Mouse (Mus musculus): Measurements from ENCODE around the gene Dnajc5. TPM values are rescaled to one million over a fixed set of nuclear protein-coding genes. Genes with fewer than 3 reads are reported as not detected.
A peak's percentile ranks its signal among the peaks of the same experiment; 100 is the strongest.

Dnajc5 gene
- 137 and 140 TPM in 2 replicates for polyA plus RNA-seq (2016; fragmentation: Nextera tagmentation; extraction: Ambion mirVana)

- WGBS, result under 1% methylated on average over 72 of the region's 74 CpGs
Measured at GRCm38 (mm10) chr2:181520118-181520935, at the start of gene Dnajc5. TSS of gene Dnajc5 (plus strand) at chr2:181520485.

GRCm38 (mm10) chr2:181471246-181471645, 49.0 kb upstream of the Dnajc5 start:
- no peak overlapping the region for H3K9ac ChIP-seq (replicated peaks)
- ATAC-seq (ENCODE audit: low FRiP score, low read depth), result no peak
- no peaks in the 10 kb centered on the region for H3K27me3 ChIP-seq
- H3K4me2 ChIP-seq (replicated peaks), result no peak overlapping the region
- H3K9me3 ChIP-seq, result no peaks in the 10 kb centered on the region
- 65% methylated on average over 5 of the region's 5 CpGs for WGBS
- no peak overlapping the region for H3K27ac ChIP-seq (replicated peaks)
- H3K4me3 ChIP-seq, result no peak overlapping the region
- H3K36me3 ChIP-seq, result no peaks in the 10 kb centered on the region
- no peaks in the 10 kb centered on the region for H3K4me1 ChIP-seq

More at GRCm38 (mm10) chr2:181520118-181520935, at the start of gene Dnajc5:
- Histone ChIP-seq H3K27ac (replicated peaks) (peak within 1 kb of the TSS; percentile 98), H3K36me3 (peaks cover 22% of the 10 kb centered on the region), H3K4me1 (peaks cover 25% of the 10 kb centered on the region), H3K9me3 (no peaks in the 10 kb centered on the region), H3K4me2 (replicated peaks) (peak within 1 kb of the TSS; percentile 70), H3K9ac (replicated peaks) (peak within 1 kb of the TSS; percentile 94), H3K27me3 (no peaks in the 10 kb centered on the region), H3K4me3 (peak within 1 kb of the TSS; percentile 96)
- ATAC-seq (ENCODE audit: low FRiP score, low read depth), result peak; percentile 98

GRCm38 (mm10) chr2:181472256-181472827, 47.9 kb upstream of the Dnajc5 start:
- Histone ChIP-seq H3K9ac (replicated peaks) (no peak overlapping the region), H3K9me3 (no peaks in the 10 kb centered on the region), H3K27ac (replicated peaks) (no peak overlapping the region), H3K4me2 (replicated peaks) (no peak overlapping the region), H3K36me3 (no peaks in the 10 kb centered on the region), H3K4me3 (no peak overlapping the region), H3K27me3 (no peaks in the 10 kb centered on the region), H3K4me1 (no peaks in the 10 kb centered on the region)
- 84% methylated on average over 1 of the region's 1 CpGs for WGBS
- ATAC-seq (ENCODE audit: low FRiP score, low read depth), result no peak

- Histone ChIP-seq H3K4me2 (replicated peaks) (no peak overlapping the region), H3K27ac (replicated peaks) (no peak overlapping the region), H3K9ac (replicated peaks) (no peak overlapping the region), H3K36me3 (no peaks in the 10 kb centered on the region), H3K27me3 (peaks cover 11% of the 10 kb centered on the region), H3K9me3 (no peaks in the 10 kb centered on the region), H3K4me3 (no peak overlapping the region), H3K4me1 (0 out of 2 replicates have a peak, but pooled peaks cover 4% of the 10 kb centered on the region)
- ATAC-seq (ENCODE audit: low FRiP score, low read depth), result no peak
- 47% methylated on average over 2 of the region's 2 CpGs for WGBS
Measured at GRCm38 (mm10) chr2:181483120-181483519, 37.2 kb upstream of the Dnajc5 start.

- Histone ChIP-seq H3K27ac (replicated peaks) (no peak overlapping the region), H3K4me3 (no peak overlapping the region), H3K9me3 (no peaks in the 10 kb centered on the region), H3K9ac (replicated peaks) (no peak overlapping the region), H3K27me3 (peaks cover 11% of the 10 kb centered on the region), H3K4me1 (0 out of 2 replicates have a peak, but pooled peaks cover 4% of the 10 kb centered on the region), H3K4me2 (replicated peaks) (no peak overlapping the region), H3K36me3 (no peaks in the 10 kb centered on the region)
- WGBS, result 43% methylated on average over 7 of the region's 7 CpGs
- no peak for ATAC-seq (ENCODE audit: low FRiP score, low read depth)
Measured at GRCm38 (mm10) chr2:181483562-181484318, 36.5 kb upstream of the Dnajc5 start.

GRCm38 (mm10) chr2:181484456-181485233, 35.6 kb upstream of the Dnajc5 start:
- no peak for ATAC-seq (ENCODE audit: low FRiP score, low read depth)
- peaks cover 11% of the 10 kb centered on the region for H3K27me3 ChIP-seq
- no peak overlapping the region for H3K4me2 ChIP-seq (replicated peaks)
- H3K4me1 ChIP-seq, result 0 out of 2 replicates have a peak, but pooled peaks cover 4% of the 10 kb centered on the region
- no peaks in the 10 kb centered on the region for H3K9me3 ChIP-seq
- 76% methylated on average over 6 of the region's 6 CpGs for WGBS
- no peaks in the 10 kb centered on the region for H3K36me3 ChIP-seq
- H3K9ac ChIP-seq (replicated peaks), result no peak overlapping the region
- H3K27ac ChIP-seq (replicated peaks), result no peak overlapping the region
- no peak overlapping the region for H3K4me3 ChIP-seq

GRCm38 (mm10) chr2:181485741-181486140, 34.5 kb upstream of the Dnajc5 start:
- H3K9me3 ChIP-seq, result no peaks in the 10 kb centered on the region
- H3K36me3 ChIP-seq, result no peaks in the 10 kb centered on the region
- WGBS, result 38% methylated on average over 1 of the region's 1 CpGs
- 0 out of 2 replicates have a peak, but pooled peaks cover 4% of the 10 kb centered on the region for H3K4me1 ChIP-seq
- no peak overlapping the region for H3K27ac ChIP-seq (replicated peaks)
- H3K9ac ChIP-seq (replicated peaks), result no peak overlapping the region
- H3K4me2 ChIP-seq (replicated peaks), result no peak overlapping the region
- ATAC-seq (ENCODE audit: low FRiP score, low read depth), result no peak
- H3K27me3 ChIP-seq, result peaks cover 11% of the 10 kb centered on the region
- H3K4me3 ChIP-seq, result no peak overlapping the region

GRCm38 (mm10) chr2:181487338-181488277, 32.7 kb upstream of the Dnajc5 start:
- H3K36me3 ChIP-seq, result no peaks in the 10 kb centered on the region
- ATAC-seq (ENCODE audit: low FRiP score, low read depth), result no peak
- H3K4me3 ChIP-seq, result no peak overlapping the region
- 0 out of 2 replicates have a peak, but pooled peaks cover 4% of the 10 kb centered on the region for H3K4me1 ChIP-seq
- no peak overlapping the region for H3K9ac ChIP-seq (replicated peaks)
- H3K27me3 ChIP-seq, result peaks cover 11% of the 10 kb centered on the region
- no peak overlapping the region for H3K27ac ChIP-seq (replicated peaks)
- 47% methylated on average over 5 of the region's 5 CpGs for WGBS
- H3K9me3 ChIP-seq, result no peaks in the 10 kb centered on the region
- H3K4me2 ChIP-seq (replicated peaks), result no peak overlapping the region

- Histone ChIP-seq H3K9me3 (no peaks in the 10 kb centered on the region), H3K9ac (replicated peaks) (no peak overlapping the region), H3K4me3 (no peak overlapping the region), H3K27me3 (peaks cover 8% of the 10 kb centered on the region; the same call in 1 of the 2 replicates), H3K36me3 (no peaks in the 10 kb centered on the region), H3K4me2 (replicated peaks) (no peak overlapping the region), H3K27ac (replicated peaks) (no peak overlapping the region), H3K4me1 (peaks cover 9% of the 10 kb centered on the region)
- no peak for ATAC-seq (ENCODE audit: low FRiP score, low read depth)
- WGBS, result 25% methylated on average over 7 of the region's 7 CpGs
Measured at GRCm38 (mm10) chr2:181491432-181492205, 28.7 kb upstream of the Dnajc5 start.

- Histone ChIP-seq H3K9ac (replicated peaks) (no peak overlapping the region), H3K4me1 (peaks cover 9% of the 10 kb centered on the region), H3K4me2 (replicated peaks) (no peak overlapping the region), H3K27ac (replicated peaks) (no peak overlapping the region), H3K9me3 (no peaks in the 10 kb centered on the region), H3K4me3 (no peak overlapping the region), H3K36me3 (no peaks in the 10 kb centered on the region), H3K27me3 (peaks cover 2% of the 10 kb centered on the region; the same call in 1 of the 2 replicates)
- ATAC-seq (ENCODE audit: low FRiP score, low read depth), result no peak
- 53% methylated on average over 3 of the region's 3 CpGs for WGBS
Measured at GRCm38 (mm10) chr2:181492206-181492605, 28.1 kb upstream of the Dnajc5 start.
